Mouse (Mus musculus): ENCODE measurements at regions not wholly inside any gene's neighbourhood (a gene's known extent, or its start where the extent isn't known, plus 50 kb on each side); places are given as distances from the start of the nearest gene placed in this dataset.

GRCm38 (mm10) chr8:50310308-50310707 lies 1466.6 kb upstream of the Tenm3 start:
- TF ChIP-seq MXI1 (IDR thresholded peaks at IDR 0.05; ENCODE audit: low read depth, low read length) (no peak), CHD1 (IDR thresholded peaks at IDR 0.05; ENCODE audit: low read depth, low read length) (no peak), CTCF (conservative IDR thresholded peaks at IDR 0.05 in 1 of 2, IDR thresholded peaks at IDR 0.05 in 1 of 2; ENCODE audit: low read depth in 2 of 2, low read length in 2 of 2) (no peak), POLR2A (IDR thresholded peaks at IDR 0.05; ENCODE audit: low read depth, low read length) (no peak), USF2 (conservative IDR thresholded peaks at IDR 0.05; ENCODE audit: low read depth, low read length) (no peak), ZC3H11A (IDR thresholded peaks at IDR 0.05; ENCODE audit: low read depth, low read length) (no peak), E2F4 (IDR thresholded peaks at IDR 0.05; ENCODE audit: insufficient replicate concordance, low read depth, low read length) (no peak), EP300 (IDR thresholded peaks at IDR 0.05; ENCODE audit: low read length) (no peak), ZNF384 (IDR thresholded peaks at IDR 0.05; ENCODE audit: low read depth, low read length) (no peak), USF1 (IDR thresholded peaks at IDR 0.05; ENCODE audit: low read depth, low read length) (no peak), JUND (conservative IDR thresholded peaks at IDR 0.05; ENCODE audit: low read depth, low read length) (no peak), MAX (IDR thresholded peaks at IDR 0.05; ENCODE audit: low read length) (no peak), MAZ (IDR thresholded peaks at IDR 0.05; ENCODE audit: low read depth, low read length) (no peak), MYC (IDR thresholded peaks at IDR 0.05; ENCODE audit: low read depth, low read length) (no peak)
